Mouse (Mus musculus) spleen, postnatal 10 days (tissue): ENCODE measurements around the gene Arl15.
"Not testable (repeated sequence)": the region's sequence is repeated elsewhere in the genome, so short reads cannot be mapped to it uniquely, and the experiment has no call there.

Experiments
- DNase-seq, 2 experiments: peaks; one replicate each; pipeline ENCODE4 v3.0.0; 2021 to 2022; ENCODE audit warnings: low spot score in 2 of 2

Gene Arl15

DNA sequence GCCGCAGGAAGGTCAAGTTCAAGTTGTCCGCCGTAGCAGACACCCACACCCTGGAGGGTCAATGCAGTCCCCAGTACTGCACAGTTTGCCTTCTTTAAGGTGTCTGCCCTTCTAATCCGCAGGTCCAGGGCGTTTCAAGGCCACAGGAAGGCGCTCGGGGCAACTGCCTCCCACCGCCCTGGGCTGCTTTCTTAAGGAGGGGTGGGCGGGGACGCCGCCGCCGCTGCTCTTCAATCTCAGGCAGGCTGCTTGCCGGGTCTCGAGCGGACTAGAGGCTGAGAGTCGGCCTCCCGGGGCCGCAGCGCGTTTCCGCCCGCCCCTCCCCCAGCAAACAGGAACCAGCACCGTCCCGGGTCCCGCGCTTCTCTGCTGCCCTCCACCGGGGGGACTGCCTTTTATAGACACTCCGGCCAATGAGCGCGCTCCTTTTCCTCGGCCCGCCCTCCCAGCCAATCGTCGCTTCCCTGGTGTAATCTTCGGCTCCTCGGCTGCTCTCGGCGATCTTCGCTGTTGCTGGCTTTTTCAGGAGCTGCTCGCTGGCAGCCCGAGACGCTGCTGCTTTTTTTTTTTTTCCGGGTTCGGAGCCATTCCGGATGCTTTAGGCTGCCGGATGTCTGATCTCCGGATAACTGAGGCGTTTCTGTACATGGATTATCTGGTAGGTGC, at the start of gene Arl15:
Gene Arl15 (plus strand): TSS at position 467 of the 666 bp plus-strand sequence.
- peak; percentile 94 to 98 for DNase-seq

DNA sequence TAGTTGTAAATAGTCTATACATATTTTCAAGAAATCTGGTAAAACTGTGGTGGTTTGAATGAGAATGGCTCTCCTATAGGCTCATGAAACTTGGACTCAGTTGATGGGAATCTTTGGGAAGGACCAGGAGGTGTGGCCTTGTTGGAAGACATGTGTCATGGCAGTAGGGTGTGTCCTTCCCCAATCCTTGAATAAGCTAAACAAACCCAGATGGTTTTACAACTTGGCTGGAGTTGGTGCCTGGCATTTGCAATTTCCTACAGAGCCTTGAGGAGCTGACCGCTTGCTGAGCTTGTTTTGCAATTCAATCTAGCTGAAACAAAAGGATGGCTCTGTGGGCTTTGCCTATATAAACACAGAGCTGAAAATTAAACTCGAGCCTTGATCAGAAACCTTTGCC, 49.0 kb upstream of the Arl15 start:
- no peak for DNase-seq

DNA sequence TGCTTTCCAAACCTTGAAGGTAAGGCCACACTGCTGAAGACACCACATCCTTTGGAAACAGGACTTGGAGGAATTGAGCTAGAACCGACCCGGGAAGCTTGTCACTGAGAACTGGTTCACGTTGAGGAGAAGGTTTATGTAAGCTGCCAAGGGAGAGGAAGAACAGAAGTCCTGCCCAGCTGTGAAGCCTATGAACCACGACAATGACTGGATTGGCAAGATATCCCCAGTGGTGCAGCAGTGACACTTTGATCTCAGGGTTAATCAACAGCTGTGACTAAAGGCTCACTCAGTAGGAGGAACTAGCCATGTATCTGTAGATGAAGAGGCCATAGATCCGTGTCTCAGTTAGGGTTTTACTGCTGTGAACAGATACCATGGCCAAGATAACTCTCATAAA, 43.5 kb upstream of the Arl15 start:
- no peak for DNase-seq

DNA sequence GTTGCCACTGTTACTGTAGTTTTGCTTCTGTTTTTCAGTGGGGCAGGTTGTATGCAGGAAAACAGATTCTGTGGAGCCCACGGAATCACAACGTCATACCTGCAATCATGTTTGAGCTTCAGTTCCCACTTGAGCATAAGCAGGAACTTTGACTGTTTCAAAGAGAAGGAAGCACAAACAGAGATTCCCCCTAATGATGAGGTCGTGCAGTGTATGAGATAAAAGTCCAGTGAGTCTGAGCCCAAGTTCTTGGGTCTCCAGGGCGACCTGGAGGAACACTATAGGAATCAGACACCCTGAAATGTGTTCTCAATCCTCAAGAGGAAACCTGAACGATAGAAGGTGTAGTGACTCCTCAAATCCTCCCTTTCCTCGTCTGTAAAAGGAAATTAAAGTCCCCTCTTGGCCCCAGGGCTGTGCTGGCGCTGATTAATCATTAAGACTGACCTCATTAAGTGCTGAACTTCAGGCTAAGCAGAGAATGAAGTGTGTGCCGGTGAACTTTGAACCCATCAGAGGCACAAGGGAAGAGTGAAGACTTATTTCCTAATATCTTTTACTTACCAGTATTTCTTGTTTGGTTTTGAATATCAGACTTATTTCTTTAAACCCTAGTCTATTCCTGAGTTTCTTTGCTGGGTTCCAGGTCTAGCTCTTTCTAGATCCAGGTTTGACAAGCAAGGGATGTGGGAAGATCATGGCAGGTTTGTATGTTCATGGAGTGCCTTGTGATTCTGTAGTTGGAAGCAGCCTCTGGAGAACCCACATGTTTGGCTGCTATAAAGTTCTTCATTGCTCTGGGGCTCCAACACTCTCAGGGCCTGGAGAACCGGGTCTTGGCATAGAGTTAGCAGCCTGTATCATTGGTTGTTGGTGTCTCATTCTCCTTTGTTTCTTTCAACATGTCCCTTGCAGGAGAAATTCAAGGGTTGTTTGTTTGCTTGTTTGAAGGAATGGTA, 39.3 kb upstream of the Arl15 start:
- no peak for DNase-seq

DNA sequence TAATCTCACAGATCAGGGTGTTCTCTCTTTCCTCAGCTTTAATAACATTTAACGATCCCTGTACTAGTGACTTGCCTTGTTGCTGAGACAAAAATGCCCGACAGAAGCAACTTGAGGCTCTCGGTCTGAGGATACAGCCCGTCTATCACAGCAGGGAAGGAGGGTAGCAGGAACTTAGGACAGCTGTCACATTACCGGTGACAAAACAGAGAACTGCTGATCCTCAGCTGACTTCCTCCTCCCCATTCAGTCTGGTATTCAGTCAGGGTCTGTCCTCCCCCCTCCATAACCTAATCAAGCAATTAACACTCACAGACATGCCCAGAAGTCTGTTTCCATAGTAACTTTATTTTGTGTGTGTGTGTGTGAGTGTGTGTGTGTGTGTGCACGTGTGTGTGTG, 38.5 kb upstream of the Arl15 start:
- DNase-seq = no peak

DNA sequence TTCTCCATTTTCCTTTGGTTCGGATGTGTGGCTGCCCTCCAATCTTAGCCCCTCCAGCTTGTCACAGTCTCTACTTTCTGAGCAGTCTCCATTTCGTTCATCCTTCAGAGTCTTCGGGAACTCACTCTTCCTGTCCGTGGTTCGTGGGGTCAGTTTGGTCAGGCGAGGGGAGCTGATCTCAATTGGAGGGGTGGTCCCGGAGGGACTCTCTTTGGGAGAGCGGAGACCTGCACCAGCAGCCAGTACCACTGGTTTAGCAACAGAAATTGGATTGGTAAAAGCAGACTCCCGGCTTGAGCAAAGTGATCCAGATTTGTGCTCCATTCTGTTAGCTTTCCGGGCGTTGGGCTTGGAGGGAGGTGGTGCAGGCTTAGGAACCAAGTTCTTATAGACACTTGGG, 32.6 kb upstream of the Arl15 start:
- no peak for DNase-seq

DNA sequence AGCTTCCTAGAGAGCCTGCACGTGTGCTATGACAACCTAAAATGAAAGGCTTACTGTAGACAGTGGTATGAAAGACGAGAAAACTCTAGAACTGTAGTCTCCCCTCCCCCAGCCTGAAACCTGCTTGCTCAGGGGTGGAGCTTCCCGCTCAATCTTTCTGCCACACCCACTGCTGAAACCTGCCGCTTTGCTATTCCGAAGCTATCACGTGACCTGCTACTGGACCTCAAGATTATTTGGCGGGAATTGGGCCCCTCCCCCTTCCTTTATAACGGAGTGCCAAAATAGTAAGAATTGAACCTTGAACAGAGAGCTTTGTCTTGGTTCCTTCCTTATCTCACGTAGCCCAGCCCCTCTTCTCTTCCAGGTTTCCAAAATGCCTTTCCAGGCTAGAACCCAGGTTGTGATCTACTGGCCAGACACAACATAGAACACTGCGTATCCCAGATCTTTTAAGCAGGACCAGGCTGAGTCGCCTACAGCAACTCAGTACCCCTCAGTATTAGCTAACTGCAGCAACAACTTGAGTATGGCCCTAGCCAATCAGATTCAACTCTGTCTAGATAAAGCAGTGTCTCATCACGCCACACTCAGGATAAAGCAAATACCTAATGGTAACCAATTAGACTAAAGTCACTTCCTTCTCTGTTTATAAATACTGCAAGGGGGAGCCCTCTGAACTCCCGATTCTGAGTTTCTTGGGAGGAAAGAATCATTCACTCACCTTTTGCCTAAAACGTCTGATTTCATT, 31.4 kb upstream of the Arl15 start:
- no peak for DNase-seq

DNA sequence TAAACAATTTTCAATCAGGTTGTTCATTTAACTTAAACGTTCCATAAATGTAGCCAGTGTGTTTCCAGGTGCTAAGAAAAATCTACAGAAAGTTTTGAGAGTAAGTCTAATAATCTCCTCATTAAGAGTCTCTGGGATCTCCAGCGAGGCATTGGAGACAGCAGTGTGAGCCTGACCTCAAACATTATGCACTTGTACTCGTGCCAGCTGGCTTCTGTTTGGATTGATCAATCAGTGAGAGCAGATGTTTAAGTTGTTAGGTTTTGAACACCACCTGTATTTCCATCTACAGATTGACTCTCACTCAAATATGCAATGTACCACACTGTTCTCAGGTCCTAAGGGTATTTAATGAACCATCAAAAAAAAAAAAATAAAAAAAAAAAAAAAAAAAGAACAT, 28.9 kb upstream of the Arl15 start:
- no peak for DNase-seq

DNA sequence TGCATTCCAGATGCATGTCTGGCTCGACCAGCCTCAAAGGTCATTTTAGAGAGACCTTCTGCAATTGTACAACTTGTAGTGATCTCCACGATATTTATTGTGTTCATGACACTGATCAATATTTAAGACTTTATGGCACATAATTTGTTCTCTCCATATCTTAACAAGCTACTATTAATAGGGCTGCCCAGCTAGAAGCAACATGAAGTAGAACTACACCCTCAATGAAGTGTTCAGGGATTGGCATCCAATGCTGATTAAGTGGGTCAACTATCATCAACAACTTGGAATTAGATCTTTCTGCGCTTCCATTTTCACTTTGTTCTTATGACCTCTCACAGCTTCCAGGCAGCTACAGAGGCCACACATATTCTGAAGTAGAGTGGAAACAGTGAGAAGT, 24.5 kb upstream of the Arl15 start:
- DNase-seq = no peak

DNA sequence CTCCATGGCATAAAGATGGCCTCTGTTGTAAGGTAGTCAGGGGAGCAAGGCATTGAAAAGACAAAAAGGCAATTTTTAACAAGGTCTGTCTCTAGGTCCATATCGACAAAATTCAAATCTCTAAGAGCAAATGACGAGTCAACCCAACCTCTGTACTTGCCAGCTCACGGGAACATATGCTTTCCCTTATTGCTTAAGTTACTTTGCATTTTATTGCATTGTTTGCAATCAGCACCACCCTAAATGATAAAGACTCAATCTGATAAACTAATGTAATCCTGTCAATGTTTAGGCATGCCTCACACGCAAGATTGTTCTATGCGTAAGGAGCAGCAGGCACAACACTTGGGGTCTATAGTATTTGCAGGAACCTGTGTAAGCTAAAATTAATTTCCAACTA, 24.0 kb upstream of the Arl15 start:
- DNase-seq = no peak

DNA sequence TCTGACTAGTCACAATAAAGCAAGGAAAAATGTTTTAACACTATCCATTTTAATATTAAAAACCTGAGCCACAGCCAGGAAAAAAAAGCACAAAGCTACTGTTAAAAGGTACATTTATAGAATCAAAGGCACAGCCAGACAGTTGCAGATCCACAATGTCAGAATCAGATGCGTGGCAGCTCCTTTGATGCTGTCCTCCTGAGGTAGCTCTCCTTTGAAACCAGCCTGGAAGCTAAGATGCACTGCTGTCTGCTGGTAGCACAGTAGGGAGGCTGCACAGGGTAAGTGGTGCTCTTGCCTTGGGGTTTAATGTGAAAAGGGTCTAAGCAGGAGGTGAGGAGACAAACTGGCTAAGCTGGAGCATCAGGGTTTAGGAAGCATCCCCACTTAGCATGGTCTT, 23.0 kb upstream of the Arl15 start:
- DNase-seq = no peak

DNA sequence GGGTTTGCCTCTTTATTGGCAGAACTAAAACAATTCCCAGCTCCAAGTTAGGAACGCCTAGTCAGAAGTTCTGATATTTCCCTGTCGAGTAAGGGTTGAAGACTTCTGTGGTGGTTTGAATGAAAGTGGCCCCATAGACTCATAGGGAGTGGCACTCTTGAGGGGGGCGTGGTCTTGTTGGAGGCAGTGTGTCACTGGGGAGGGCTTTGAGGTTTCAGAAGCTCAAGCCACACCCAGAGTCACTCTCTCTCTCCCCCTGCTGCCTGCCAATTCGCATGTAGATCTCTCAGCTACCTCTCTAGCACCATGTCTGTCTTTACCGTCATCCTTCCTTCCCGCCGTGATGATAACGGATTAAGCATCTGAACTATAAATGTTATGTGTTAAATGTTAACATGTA, 19.5 kb upstream of the Arl15 start:
- no peak for DNase-seq

DNA sequence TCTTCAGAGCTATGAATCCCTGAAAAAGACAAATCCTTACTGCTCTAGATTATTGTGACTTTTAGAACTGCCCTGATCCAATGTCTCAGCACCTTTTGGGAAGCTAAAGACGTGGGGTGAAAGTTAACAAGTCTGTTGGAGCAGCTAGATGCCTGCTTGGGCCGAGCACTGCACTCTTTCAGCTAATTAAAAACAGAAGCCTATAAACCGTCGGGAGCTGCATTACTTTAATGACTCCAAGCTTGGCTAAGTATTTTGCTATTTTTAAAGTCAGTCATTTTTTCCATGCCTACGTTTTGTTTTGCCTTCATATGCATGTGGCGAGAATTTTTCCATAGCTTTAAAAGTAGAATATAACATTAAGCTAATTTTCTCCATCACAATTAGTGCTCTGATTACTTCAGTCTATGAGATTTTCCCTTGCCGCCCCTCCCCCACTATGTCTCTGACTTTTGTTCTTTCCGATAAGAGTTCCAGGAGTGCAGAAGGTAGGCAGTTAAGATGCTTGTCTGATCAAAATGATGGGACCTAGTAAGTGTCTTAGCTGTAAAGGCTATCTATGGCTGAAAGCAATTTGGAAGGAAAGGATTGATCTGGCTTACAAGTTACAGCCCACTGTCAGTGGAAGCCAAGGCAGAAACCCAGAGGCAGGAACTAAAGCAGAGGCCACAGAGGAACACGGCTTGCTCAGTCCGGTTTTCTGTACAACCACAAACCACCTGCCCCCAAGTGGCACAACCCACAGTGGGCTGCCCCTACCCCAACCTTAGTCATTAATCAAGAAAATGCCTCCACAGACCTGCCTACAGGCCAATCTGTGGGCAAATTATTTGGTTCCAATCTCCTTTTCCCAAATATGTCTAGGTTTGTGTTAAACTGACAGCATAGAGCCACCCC, 18.8 kb upstream of the Arl15 start:
- no peak for DNase-seq

DNA sequence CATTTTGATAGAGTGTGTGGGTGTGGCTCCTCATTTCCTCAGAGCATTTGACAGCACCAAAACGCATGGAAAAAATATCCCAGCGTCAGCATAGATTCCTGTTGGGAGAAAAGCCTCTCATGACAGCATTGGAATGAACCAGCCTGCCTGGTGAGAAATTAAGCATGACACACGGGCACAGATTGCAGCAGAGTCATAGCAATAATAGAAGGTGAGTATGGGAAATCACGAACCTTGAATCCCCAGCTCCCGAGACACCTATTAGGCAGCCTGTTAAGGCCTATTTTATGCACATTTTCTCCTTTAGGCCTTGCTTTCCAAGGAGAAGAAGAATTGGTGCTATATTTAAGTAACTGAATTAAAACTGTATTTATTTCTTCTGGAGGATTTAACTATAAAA, 8.5 kb upstream of the Arl15 start:
- DNase-seq = no peak

DNA sequence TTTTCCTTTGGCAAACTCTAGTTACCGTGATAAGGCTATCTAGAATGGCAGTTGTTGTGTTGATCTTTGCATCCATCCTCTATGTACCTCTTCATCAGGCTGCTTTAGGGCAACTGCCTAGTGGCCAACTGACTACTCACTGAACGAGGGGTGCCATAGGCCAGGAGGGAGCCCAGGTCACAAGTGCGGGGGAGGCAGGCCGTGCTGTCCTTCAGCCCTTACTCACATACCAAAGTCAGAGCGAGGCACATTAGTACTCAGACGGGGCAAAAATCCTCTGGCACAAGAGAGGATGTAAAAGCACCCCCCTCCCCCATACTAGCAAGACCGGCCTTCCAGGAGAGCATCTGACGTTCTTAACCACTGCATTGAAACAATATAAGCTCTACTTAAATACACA, 7.2 kb upstream of the Arl15 start:
- DNase-seq = no peak

DNA sequence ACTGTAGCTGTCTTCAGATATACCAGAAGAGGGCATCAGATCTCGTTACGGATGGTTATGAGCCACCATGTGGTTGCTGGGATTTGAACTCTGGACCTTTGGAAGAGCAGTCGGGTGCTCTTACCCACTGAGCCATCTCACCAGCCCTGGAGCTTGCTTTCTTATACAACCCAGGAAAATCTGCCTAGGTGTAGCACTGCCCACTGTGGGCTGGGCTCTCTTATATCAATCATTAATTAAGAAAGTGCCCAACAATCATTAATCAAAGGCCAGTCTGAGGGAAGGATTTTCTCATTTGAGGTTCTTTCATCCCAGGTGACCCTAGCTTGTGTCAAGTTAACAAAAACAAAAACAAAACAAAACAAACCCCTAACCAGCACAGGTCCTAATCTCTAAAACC, 4.3 kb upstream of the Arl15 start:
- DNase-seq = not testable (repeated sequence)

DNA sequence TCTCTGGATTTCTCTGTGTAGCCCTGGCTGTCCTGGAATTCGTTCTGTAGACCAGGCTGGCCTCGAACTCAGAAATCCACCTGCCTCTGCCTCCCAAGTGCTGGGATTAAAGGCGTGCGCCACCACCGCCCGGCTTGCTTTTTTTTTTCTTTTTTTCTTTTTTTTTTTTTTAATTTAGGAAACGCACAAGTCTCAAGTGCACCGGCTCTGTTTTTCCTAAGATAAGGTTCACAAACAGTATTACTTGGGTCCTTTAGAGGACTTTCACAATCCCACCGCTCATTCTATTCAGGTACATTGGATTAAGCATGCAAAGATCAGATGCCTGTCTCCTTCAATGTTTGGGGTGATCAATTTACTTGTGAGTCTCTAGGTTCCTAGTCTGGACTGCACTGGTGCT, 668 bp upstream of the Arl15 start:
- DNase-seq = no peak

DNA sequence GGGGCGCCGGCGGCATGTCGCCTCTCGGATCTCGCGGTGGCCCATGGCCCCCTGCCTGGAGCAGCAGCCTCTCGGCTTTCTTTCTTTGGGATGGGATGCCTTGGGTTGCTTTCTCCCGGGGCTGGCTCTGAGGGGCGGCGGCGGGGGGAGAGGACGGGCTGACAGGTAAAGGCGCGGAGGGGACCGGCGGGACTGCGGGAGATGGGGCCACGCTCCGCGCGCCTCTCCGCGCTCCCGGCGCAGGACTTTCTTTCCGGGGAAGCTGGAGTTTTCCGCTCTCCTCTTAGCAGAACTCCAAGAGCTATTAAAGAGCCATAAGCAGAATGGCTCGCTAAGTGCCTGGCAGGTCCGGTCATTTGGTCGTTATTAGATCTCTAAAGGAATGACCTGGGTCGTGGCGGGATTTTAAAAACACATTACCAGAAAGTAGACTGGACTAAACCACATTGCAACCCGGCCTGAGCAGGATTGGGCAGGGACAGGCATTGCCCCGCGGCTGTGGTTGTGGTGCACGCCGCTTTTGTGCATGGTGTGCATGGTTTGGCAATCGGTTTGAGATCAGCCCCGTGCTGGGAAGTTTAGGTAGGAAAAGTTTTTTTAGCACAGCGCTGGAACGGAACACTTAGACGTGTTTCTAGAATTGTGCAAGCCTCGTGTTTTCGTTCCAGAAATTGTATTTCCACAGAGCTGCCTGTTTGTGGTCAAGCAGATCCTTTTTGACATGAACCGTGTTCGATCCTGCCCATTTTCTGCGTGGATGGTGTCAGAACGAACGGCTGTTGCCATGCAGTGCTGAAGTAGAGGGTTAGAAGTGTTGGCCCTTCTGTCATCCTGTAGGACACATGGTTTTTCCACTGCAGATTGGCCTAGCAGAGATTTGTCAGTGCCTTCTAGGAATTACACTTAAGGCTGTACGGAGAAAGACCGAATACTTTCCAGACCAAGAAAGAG, 675 bp downstream of the Arl15 start:
- peak; percentile 51 to 59 for DNase-seq

DNA sequence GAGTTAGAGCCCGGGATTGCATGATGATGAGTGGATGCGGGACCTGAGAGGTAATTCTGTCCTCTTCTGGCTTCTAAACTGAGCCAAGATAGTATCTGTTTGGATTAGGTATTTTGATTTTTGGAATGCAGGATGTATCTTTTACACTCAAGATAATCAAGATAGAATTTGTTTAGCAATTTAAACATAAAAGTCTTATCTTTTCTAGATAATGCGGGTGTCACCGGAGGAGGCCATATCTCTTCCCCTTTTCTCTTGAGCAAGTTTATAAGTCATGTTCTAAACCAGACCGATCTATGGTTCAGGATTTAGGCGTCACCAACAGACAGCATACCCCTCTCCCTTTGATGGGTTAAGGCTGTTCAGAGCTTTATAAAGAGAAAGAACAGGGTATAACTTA, 3.1 kb downstream of the Arl15 start:
- DNase-seq = no peak

DNA sequence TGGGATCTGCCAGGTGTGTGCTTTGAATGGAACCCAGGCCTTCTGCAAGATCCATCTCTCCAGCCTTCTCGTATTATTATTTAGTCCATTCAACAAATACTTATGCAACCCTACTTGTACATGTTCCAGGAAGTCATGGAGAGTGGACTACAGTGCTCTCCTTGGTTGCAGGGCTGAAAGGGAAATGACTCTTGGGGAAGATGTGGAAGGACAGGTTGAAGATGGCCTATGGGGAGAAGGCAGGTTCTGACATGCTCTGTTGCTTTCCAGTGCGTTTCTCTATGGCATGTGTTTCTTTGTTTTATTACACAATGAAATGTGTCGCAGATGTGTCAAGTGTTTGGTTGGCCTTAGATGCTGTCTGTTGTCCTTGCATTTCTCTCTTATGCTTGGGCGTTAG, 5.1 kb downstream of the Arl15 start:
- DNase-seq = no peak
